Comparison of ENCODE assay signal across 22 mouse cellular contexts in genomic region chr6:128183521-128183920, GRCm38 (mm10). TPM values are rescaled to one million over a fixed set of nuclear protein-coding genes. Genes with fewer than 3 reads are reported as not detected.
DNase-seq lines count a peak whose midpoint lies in the region; ATAC-seq and TF ChIP-seq lines count a peak whose summit lies in the region.
"Had no signal": no experiment of that assay in that cellular context is flagged by ENCODE, and none has a peak within 500 bp of the region (broad histone marks: within the 10 kb centered on the region; RNA-seq: fewer than 3 reads in every experiment).

No protein-coding gene starts in this region.

- no peak overlapping the region for H3K27ac ChIP-seq in intestine, postnatal 0 days (ENCODE audit: low read depth, low read length)
- no peak overlapping the region for H3K27ac ChIP-seq in intestine, embryonic 16.5 days (ENCODE audit: low read length)
- H3K27ac ChIP-seq in lung, embryonic 16.5 days (ENCODE audit: low read length), result no peak overlapping the region
- H3K27ac ChIP-seq in cerebellum, adult 2 months (ENCODE audit: insufficient read depth, low read length), result no peak overlapping the region
- H3K27ac ChIP-seq: gastrocnemius, adult 2 months; hindbrain, embryonic 15.5 days; limb, embryonic 13.5 days; liver, embryonic 14.5 days had no signal

- no peak for TF ChIP-seq POLR2A in cerebellum, adult 2 months (IDR thresholded peaks at IDR 0.05; ENCODE audit: borderline replicate concordance, insufficient read depth, low read length)

- ATAC-seq in intestine, postnatal 0 days, result no peak
- ATAC-seq in intestine, embryonic 16.5 days, result no peak
- 0 out of 2 replicates have a peak, but pooled peaks have one; percentile 20 for ATAC-seq in lung, embryonic 16.5 days (ENCODE audit: low read depth)
- ATAC-seq: forebrain, embryonic 16.5 days had no signal

- WGBS in intestine, postnatal 0 days, result 29% methylated on average over 2 of the region's 2 CpGs
- WGBS in intestine, embryonic 16.5 days, result 50% methylated on average over 2 of the region's 2 CpGs
- WGBS in lung, embryonic 16.5 days, result 22% methylated on average over 2 of the region's 2 CpGs
- WGBS in cerebellum, adult 2 months, result 53% methylated on average over 2 of the region's 2 CpGs

- H3K36me3 ChIP-seq in intestine, postnatal 0 days (ENCODE audit: control insufficient read depth, insufficient read depth), result no peaks in the 10 kb centered on the region
- no peaks in the 10 kb centered on the region for H3K36me3 ChIP-seq in intestine, embryonic 16.5 days (ENCODE audit: control insufficient read depth, insufficient read depth, low read length)
- H3K36me3 ChIP-seq in lung, embryonic 16.5 days (ENCODE audit: control insufficient read depth, insufficient read depth, low read length), result no peaks in the 10 kb centered on the region
- H3K36me3 ChIP-seq: heart, embryonic 12.5 days; hindbrain, embryonic 15.5 days; limb, embryonic 13.5 days had no signal

- H3K9ac ChIP-seq in intestine, postnatal 0 days (ENCODE audit: low read depth, low read length), result no peak overlapping the region
- no peak overlapping the region for H3K9ac ChIP-seq in intestine, embryonic 16.5 days (ENCODE audit: low read depth, low read length)
- no peak overlapping the region for H3K9ac ChIP-seq in lung, embryonic 16.5 days (ENCODE audit: low read length)
- H3K9ac ChIP-seq: heart, embryonic 12.5 days; hindbrain, embryonic 15.5 days; limb, embryonic 13.5 days; liver, embryonic 14.5 days had no signal

- no peak overlapping the region for H3K4me3 ChIP-seq in intestine, postnatal 0 days (ENCODE audit: low read depth, low read length)
- H3K4me3 ChIP-seq in intestine, embryonic 16.5 days (ENCODE audit: low read length), result no peak overlapping the region
- H3K4me3 ChIP-seq in lung, embryonic 16.5 days (ENCODE audit: low read length), result no peak overlapping the region
- no peak overlapping the region for H3K4me3 ChIP-seq in cerebellum, adult 2 months (replicated peaks; ENCODE audit: insufficient read depth, low read depth, low read length)
- H3K4me3 ChIP-seq: gastrocnemius, adult 2 months; heart, embryonic 12.5 days; hindbrain, embryonic 15.5 days; limb, embryonic 13.5 days had no signal

- TF ChIP-seq CTCF in intestine, postnatal 0 days (IDR thresholded peaks at IDR 0.05; ENCODE audit: low read depth), result peak; percentile 39
- TF ChIP-seq CTCF in cerebellum, adult 2 months (IDR thresholded peaks at IDR 0.05; ENCODE audit: borderline replicate concordance, insufficient read depth, low read depth, low read length), result no peak

- no peaks in the 10 kb centered on the region for H3K9me3 ChIP-seq in intestine, postnatal 0 days (ENCODE audit: control insufficient read depth)
- no peaks in the 10 kb centered on the region for H3K9me3 ChIP-seq in intestine, embryonic 16.5 days (ENCODE audit: control insufficient read depth, low read length)
- no peaks in the 10 kb centered on the region for H3K9me3 ChIP-seq in lung, embryonic 16.5 days (ENCODE audit: control insufficient read depth, low read length)
- H3K9me3 ChIP-seq: heart, embryonic 12.5 days; hindbrain, embryonic 15.5 days; limb, embryonic 13.5 days had no signal

- no peaks in the 10 kb centered on the region for H3K27me3 ChIP-seq in intestine, postnatal 0 days (replicated peaks; ENCODE audit: control insufficient read depth, insufficient read depth, low read length)
- no peaks in the 10 kb centered on the region for H3K27me3 ChIP-seq in intestine, embryonic 16.5 days (replicated peaks; ENCODE audit: control insufficient read depth, insufficient read depth, low read length)
- H3K27me3 ChIP-seq in lung, embryonic 16.5 days (ENCODE audit: control insufficient read depth, insufficient read depth, low read depth, low read length), result no peaks in the 10 kb centered on the region
- no peaks in the 10 kb centered on the region for H3K27me3 ChIP-seq in cerebellum, adult 2 months (ENCODE audit: control insufficient read depth, insufficient read depth, low read length)
- H3K27me3 ChIP-seq: heart, embryonic 12.5 days; hindbrain, embryonic 15.5 days; limb, embryonic 13.5 days had no signal

- H3K4me2 ChIP-seq in intestine, postnatal 0 days (replicated peaks; ENCODE audit: low read depth), result no peak overlapping the region
- H3K4me2 ChIP-seq in intestine, embryonic 16.5 days (ENCODE audit: low read depth, low read length), result no peak overlapping the region
- H3K4me2 ChIP-seq in lung, embryonic 16.5 days (ENCODE audit: low read depth, low read length), result no peak overlapping the region
- H3K4me2 ChIP-seq: heart, embryonic 12.5 days; hindbrain, embryonic 15.5 days; limb, embryonic 13.5 days had no signal

- H3K4me1 ChIP-seq in intestine, postnatal 0 days (replicated peaks; ENCODE audit: control insufficient read depth, insufficient read depth, low read length), result no peaks in the 10 kb centered on the region
- H3K4me1 ChIP-seq in intestine, embryonic 16.5 days (ENCODE audit: control insufficient read depth, insufficient read depth, low read length), result no peaks in the 10 kb centered on the region
- peaks cover 6% of the 10 kb centered on the region for H3K4me1 ChIP-seq in lung, embryonic 16.5 days (replicated peaks; ENCODE audit: control insufficient read depth, insufficient read depth, low read length)
- H3K4me1 ChIP-seq in cerebellum, adult 2 months (ENCODE audit: control insufficient read depth, insufficient read depth, low read length), result no peaks in the 10 kb centered on the region
- H3K4me1 ChIP-seq: hindbrain, embryonic 15.5 days; limb, embryonic 13.5 days had no signal

- peak; percentile 20 for DNase-seq in adrenal gland, adult 2 months
- DNase-seq in adrenal gland, adult 18-20 months (ENCODE audit: low spot score in 2 of 2), result no peak
- DNase-seq in lung, postnatal 25 days (ENCODE audit: low spot score), result no peak
- DNase-seq in adipocyte (ENCODE audit: low spot score), result peak; percentile 42
- DNase-seq in cerebellum, adult 2 months, result no peak
- DNase-seq: cerebellum, adult 11 months; embryo, embryonic 11 days; gastrocnemius, adult 2 months; heart, adult 11 months; kidney, adult 18-20 months; kidney, postnatal 36 days; layer of hippocampus, adult 9-11 months; lung, postnatal 36 days; thymus, postnatal 36 days had no signal

RNA-seq across cellular contexts. Expression of gene Tspan9, which starts 40.1 kb away (rescaled TPM):
- 10 to 100 TPM; 47.8 to 66.5 TPM for total RNA-seq in adrenal gland, adult 2 months (2021)
- 38.7 and 44.7 TPM in 2 replicates for polyA plus RNA-seq in adrenal gland, adult 2 months (2012; rRNA removed)
- 10 to 100 TPM; 43.7 to 57.9 TPM for total RNA-seq in adrenal gland, adult 18-20 months (2021)
- polyA plus RNA-seq in intestine, postnatal 0 days (2015; fragmentation: Nextera tagmentation; extraction: Ambion mirVana), result 49.8 and 55.5 TPM in 2 replicates
- 89.1 and 94.1 TPM in 2 replicates for polyA plus RNA-seq in intestine, embryonic 16.5 days (2015; fragmentation: Nextera tagmentation; extraction: Ambion mirVana)
- 142 and 158 TPM in 2 replicates for polyA plus RNA-seq in lung, embryonic 16.5 days (2015; fragmentation: Nextera tagmentation; extraction: Ambion mirVana)
- polyA plus RNA-seq in cerebellum, adult 2 months (2012; rRNA removed), result 303 and 370 TPM in 2 replicates

Comparison
In these comparisons a context has a peak if more than half of its experiments do, and no peak if none do; other contexts are left out.
1. DNase-seq: peak in adrenal gland, adult 2 months (single experiment) and adipocyte (single experiment); none in adrenal gland, adult 18-20 months (0 of 2), lung, postnatal 25 days (single experiment) and cerebellum, adult 2 months (0 of 2).